Mouse (Mus musculus) neural tube, embryonic 11.5 days (tissue): ENCODE results near the gene Gys1. TPM values are rescaled to one million over a fixed set of nuclear protein-coding genes. Genes with fewer than 3 reads are reported as not detected.
"Not testable (repeated sequence)": the region's sequence is repeated elsewhere in the genome, so short reads cannot be mapped to it uniquely, and the experiment has no call there.

Source experiments
- ATAC-seq: fragments of 200-750 bp; cut with Nextera tagmentation; 2 replicates; pipeline ENCODE4 v1.8.0; 2017; ENCODE audit warnings: moderate number of reproducible peaks, mild to moderate bottlenecking, moderate TSS enrichment, moderate library complexity; ENCODE audit not compliant: insufficient read depth, low FRiP score, low TSS enrichment
- DNase-seq: peaks from one replicate; pipeline ENCODE4 v3.0.0-alpha.2; 2015; ENCODE audit warnings: low spot score
- H3K27ac ChIP-seq: fragments of 300-500 bp; sonication (generic); 2 replicates; pipeline ENCODE4 v1.5.1; 2014; ENCODE audit warnings: low read depth, mild to moderate bottlenecking, low read length
- H3K27me3 ChIP-seq: fragments of 300-500 bp; sonication (generic); 2 replicates; pipeline ENCODE4 v1.6.1; 2014; ENCODE audit warnings: mild to moderate bottlenecking, low read length, mixed read lengths; ENCODE audit not compliant: control insufficient read depth, insufficient read depth
- H3K36me3 ChIP-seq: fragments of 300-500 bp; sonication (generic); 2 replicates; pipeline ENCODE4 v1.6.1; 2014; ENCODE audit warnings: mild to moderate bottlenecking, low read length, moderate library complexity, mixed read lengths; ENCODE audit not compliant: control insufficient read depth, insufficient read depth
- H3K4me1 ChIP-seq: fragments of 300-500 bp; sonication (generic); 2 replicates; pipeline ENCODE4 v1.6.1; 2014; ENCODE audit warnings: low read length, mixed read lengths; ENCODE audit not compliant: control insufficient read depth, insufficient read depth
- H3K4me2 ChIP-seq: fragments of 300-500 bp; sonication (generic); 2 replicates; pipeline ENCODE4 v1.6.1; 2014; ENCODE audit warnings: low read depth, mild to moderate bottlenecking, moderate library complexity
- H3K4me3 ChIP-seq: fragments of 300-500 bp; sonication (generic); 2 replicates; pipeline ENCODE4 v1.5.1; 2014; ENCODE audit warnings: low read depth, low read length
- H3K9ac ChIP-seq: fragments of 300-500 bp; sonication (generic); 2 replicates; pipeline ENCODE4 v1.6.1; 2014; ENCODE audit warnings: mild to moderate bottlenecking, low read length
- H3K9me3 ChIP-seq: fragments of 300-500 bp; sonication (generic); 2 replicates; pipeline ENCODE4 v1.6.1; 2016; ENCODE audit warnings: low read length; ENCODE audit not compliant: control insufficient read depth
- WGBS: fragments of 180-500 bp; shearing (Covaris S2); extraction: QIAGEN DNeasy Blood & Tissue Kit; methylation state at CpG from one replicate; pipeline ENCODE4 v1.1.7; 2014; 5-methylcytosine and 5-hydroxymethylcytosine counted together
- polyA plus RNA-seq: library from polyadenylated mRNA; unstranded; fragments of >200 nt; fragmentation: Nextera tagmentation; extraction: Ambion mirVana; gene quantifications from 2 replicates; pipeline ENCODE4 v1.2.1, GENCODE M21; 2014

Gys1 gene
- polyA plus RNA-seq: 32.8 and 37.2 TPM in 2 replicates

DNA sequence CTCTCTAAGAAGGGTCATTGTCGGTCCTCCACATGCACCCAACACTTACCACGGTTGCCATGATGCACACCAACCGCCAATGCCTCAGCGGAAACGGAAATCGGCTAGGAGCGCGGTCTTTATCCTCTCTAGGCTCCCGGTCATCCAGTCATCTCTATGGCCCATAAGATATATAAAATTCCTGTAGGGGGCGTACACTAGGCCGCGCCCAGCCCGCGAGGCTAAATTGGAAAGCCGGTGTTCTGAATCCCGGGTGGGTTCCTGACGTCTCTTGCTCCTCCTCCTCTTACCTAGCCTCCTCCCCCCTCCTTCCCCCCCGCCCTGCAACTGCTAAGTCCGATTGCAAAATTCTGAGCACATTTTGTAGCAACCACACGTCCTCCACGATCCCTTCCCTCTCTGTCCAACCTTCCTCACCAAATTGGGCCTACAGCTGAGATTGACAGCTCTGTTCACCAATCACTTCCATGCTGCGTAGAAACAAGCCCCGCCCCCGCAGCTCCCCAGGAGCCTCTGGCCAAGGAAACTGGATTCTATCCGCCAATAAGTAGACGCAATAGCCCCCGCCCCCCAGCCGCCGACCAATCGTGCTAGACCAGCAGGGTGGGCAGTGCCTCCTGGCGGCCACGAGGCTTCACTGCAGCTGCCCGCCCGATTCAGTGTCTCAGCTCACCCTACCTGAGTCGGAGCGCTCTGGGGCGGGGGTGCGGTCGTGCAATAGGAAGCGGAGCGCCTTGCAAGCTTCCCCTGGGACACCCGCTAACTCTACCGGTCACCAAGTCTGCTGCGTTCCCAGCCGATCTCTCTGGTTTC lies at the start of gene Gys1:
Gys1 (plus strand) TSS at position 642 of the 813 bp plus-strand sequence.
- Histone ChIP-seq H3K4me3 (peak within 1 kb of the TSS; percentile 75), H3K4me1 (peaks cover 18% of the 10 kb centered on the region; the same call in 1 of the 2 replicates), H3K9me3 (no peaks in the 10 kb centered on the region), H3K36me3 (peaks cover 10% of the 10 kb centered on the region), H3K27me3 (no peaks in the 10 kb centered on the region), H3K9ac (peak within 1 kb of the TSS; percentile 75), H3K27ac (peak within 1 kb of the TSS; percentile 79), H3K4me2 (peak within 1 kb of the TSS; percentile 92)
- ATAC-seq (peak; percentile 94), DNase-seq (peak; percentile 100)
- under 1% methylated on average over 45 of the region's 45 CpGs for WGBS

GRCm38 (mm10) chr7:45386077-45386476 lies 48.6 kb upstream of the Gys1 start:
- Histone ChIP-seq H3K36me3 (peaks cover 65% of the 10 kb centered on the region), H3K27ac (no peak overlapping the region), H3K9ac (no peak overlapping the region), H3K4me3 (no peak overlapping the region), H3K4me2 (no peak overlapping the region), H3K27me3 (no peaks in the 10 kb centered on the region), H3K9me3 (no peaks in the 10 kb centered on the region), H3K4me1 (no peaks in the 10 kb centered on the region)
- no peak for DNase-seq
- WGBS: 96% methylated on average over 3 of the region's 3 CpGs
- ATAC-seq: no peak

DNA sequence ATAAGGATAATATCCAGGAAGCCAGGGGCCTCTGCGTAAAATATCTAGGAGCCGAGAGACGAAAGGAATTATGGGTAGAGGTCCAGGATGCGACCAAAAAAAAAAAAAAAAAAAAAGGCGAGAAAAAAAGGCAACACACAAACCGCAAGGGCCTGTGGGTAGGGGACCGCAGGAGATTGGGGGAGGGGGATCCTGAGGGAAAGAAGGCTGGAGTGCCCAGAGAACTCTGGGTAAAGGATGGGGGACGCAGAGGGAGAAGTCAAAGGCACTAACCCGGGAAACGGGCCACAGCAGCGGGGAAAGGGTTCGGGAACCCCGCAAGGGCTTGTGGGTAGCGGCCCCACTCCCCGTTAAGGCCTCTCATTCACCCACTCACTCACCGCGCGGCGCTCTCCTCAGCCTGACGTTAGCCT lies 39.5 kb upstream of the Gys1 start:
- Histone ChIP-seq H3K36me3 (0 out of 2 replicates have a peak, but pooled peaks cover 5% of the 10 kb centered on the region), H3K27ac (peak overlapping the region; percentile 94), H3K27me3 (no peaks in the 10 kb centered on the region), H3K4me3 (peak overlapping the region; percentile 59), H3K9me3 (no peaks in the 10 kb centered on the region), H3K4me1 (peaks cover 13% of the 10 kb centered on the region), H3K4me2 (peak overlapping the region; percentile 91), H3K9ac (peak overlapping the region; percentile 75)
- DNase-seq (peak; percentile 84), ATAC-seq (peak; percentile 69)
- WGBS: under 1% methylated on average over 19 of the region's 20 CpGs

DNA sequence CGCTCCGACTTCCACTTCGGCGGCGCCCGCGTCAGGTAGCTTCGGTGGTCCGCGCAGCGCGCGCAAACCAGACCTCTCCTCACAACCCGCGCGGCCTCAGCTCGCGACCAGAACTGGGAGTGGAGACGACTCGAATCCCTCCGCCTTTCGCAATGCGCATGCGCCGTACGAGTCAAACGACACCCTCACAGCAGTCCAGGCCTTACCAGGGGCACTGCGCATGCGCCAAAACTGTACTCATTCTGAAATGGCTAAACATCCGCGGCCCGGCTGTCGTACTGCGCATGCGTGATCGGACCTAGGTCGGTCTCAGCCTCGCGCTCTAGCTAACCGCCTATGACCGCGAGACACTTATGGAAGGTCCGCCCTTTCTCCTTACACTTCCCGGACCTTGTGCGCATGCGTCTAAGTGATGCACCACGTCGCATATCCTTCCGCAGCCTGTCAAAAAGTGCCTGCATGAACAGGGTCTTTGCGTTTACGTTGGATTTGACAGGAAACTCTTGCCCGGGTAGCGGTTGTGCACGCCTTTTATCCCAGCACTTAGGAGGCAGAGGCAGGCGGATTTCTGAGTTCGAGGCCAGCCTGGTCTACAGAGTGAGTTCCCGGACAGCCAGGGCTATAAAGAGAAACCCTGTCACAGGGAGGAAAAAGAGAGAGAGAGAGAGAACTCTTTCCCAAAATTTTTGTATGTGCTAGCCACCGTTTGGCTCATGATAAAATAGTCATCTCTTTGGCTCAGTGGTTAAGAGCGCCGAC lies 38.9 kb upstream of the Gys1 start, which contains the start of gene Snrnp70:
Snrnp70 (minus strand) TSS at position 165 of the 759 bp plus-strand sequence.
- WGBS: under 1% methylated on average over 60 of the region's 60 CpGs
- Histone ChIP-seq H3K4me3 (peak within 1 kb of the TSS; percentile 59), H3K4me2 (peak within 1 kb of the TSS; percentile 91), H3K9me3 (no peaks in the 10 kb centered on the region), H3K4me1 (peaks cover 13% of the 10 kb centered on the region), H3K9ac (peak within 1 kb of the TSS; percentile 75), H3K27ac (peak within 1 kb of the TSS; percentile 94), H3K36me3 (0 out of 2 replicates have a peak, but pooled peaks cover 3% of the 10 kb centered on the region), H3K27me3 (no peaks in the 10 kb centered on the region)
- peak; percentile 95 for ATAC-seq
- DNase-seq: peak; percentile 100

DNA sequence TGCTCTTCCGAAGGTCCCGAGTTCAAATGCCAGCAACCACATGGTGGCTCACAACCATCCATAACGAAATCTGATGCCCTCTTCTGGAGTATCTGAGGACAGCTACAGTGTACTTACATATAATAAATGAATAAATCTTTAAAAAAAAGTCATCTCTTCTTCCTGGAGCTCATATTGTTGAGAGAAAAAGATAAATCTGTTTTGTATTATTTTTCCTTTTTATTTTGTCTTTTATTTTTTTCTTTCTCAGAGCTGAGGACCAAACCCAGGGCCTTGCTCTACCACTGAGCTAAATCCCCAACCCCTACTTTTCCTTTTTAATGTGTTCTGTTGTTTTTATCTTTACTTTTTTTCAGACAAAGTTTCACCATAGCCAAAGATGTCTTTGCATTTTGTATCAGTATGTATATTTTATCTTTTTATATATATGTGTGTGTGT lies 38.3 kb upstream of the Gys1 start:
- Histone ChIP-seq H3K9ac (peak overlapping the region; percentile 41), H3K4me3 (peak overlapping the region; percentile 59), H3K4me2 (peak overlapping the region; percentile 48; the same call in 1 of the 2 replicates), H3K4me1 (peaks cover 13% of the 10 kb centered on the region)
- not testable (repeated sequence) for DNase-seq, H3K36me3 ChIP-seq, H3K27ac ChIP-seq, H3K9me3 ChIP-seq, H3K27me3 ChIP-seq
- WGBS: 8% methylated on average over 3 of the region's 3 CpGs
- peak; percentile 43; the same call in 1 of the 2 replicates for ATAC-seq

DNA sequence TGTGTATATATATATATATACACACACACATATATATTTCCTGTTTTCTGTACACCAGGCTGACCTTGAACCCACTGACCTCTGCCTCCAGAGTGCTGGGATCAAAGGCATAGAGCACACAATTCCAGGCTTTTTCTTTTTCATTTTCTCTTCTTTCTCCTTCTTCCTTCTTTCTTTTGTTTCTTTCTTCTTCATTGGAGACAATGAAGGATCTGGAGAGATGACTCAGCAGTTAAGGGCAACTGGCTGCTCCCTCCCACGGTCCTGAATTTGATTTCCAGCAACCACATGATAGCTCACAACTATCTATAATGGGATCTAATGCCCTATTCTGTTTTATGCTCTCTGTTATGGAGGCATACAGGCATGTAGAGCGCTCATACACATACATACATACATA lies 37.9 kb upstream of the Gys1 start:
- ATAC-seq (no peak), DNase-seq (no peak)
- H3K4me3 ChIP-seq: no peak overlapping the region
- H3K9ac ChIP-seq: no peak overlapping the region
- H3K36me3 ChIP-seq: no peaks in the 10 kb centered on the region
- WGBS: 71% methylated on average over 2 of the region's 2 CpGs
- no peaks in the 10 kb centered on the region for H3K27me3 ChIP-seq
- peaks cover 13% of the 10 kb centered on the region for H3K4me1 ChIP-seq
- H3K27ac ChIP-seq: no peak overlapping the region
- no peaks in the 10 kb centered on the region for H3K9me3 ChIP-seq
- no peak overlapping the region for H3K4me2 ChIP-seq

DNA sequence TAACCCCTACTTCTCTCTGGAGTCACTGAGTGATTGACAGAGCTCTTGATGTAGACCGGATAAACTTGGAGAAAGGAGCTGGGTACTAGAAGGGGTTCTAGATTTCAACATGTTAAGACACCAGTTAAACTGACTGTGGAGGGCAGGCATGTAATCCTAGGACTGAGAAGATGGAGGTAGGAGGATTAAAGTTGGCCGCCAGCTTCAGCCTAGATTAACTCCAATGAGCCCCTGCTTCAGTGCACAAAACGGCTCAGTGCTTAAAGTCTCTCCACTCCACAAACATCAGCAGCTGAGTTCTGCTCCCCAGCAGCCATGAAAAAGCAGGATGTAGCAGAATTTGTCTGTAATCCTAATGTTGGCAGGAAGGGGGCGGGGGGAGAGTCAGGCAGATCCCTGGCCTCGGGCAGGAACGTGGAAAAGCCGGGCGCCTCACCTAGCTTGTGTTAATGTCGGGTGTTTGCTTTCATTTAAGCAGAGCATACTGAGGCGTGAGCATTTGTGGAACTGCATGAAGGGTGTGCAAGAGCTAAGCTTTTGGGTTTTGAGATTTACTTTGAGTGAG lies 33.0 kb upstream of the Gys1 start:
- WGBS: 78% methylated on average over 10 of the region's 10 CpGs
- Histone ChIP-seq H3K36me3 (no peaks in the 10 kb centered on the region), H3K9me3 (no peaks in the 10 kb centered on the region), H3K4me3 (no peak overlapping the region), H3K9ac (no peak overlapping the region), H3K27ac (no peak overlapping the region), H3K4me1 (no peaks in the 10 kb centered on the region), H3K4me2 (no peak overlapping the region), H3K27me3 (peaks cover 16% of the 10 kb centered on the region)
- DNase-seq: no peak
- ATAC-seq: no peak

- Histone ChIP-seq H3K4me2 (no peak overlapping the region), H3K36me3 (no peaks in the 10 kb centered on the region), H3K4me3 (no peak overlapping the region), H3K4me1 (no peaks in the 10 kb centered on the region), H3K27ac (no peak overlapping the region), H3K9ac (no peak overlapping the region), H3K9me3 (no peaks in the 10 kb centered on the region), H3K27me3 (peaks cover 37% of the 10 kb centered on the region)
- WGBS: 50% methylated on average over 6 of the region's 6 CpGs
- no peak for ATAC-seq
- peak; percentile 69 for DNase-seq
Measured at GRCm38 (mm10) chr7:45403532-45404261, 30.9 kb upstream of the Gys1 start.
